Mouse (Mus musculus): ENCODE measurements around the gene Dcst2. TPM values are rescaled to one million over a fixed set of nuclear protein-coding genes. Genes with fewer than 3 reads are reported as not detected.

Dcst2 gene
- polyA plus RNA-seq (2015; fragmentation: Nextera tagmentation; extraction: Ambion mirVana), result 0.19 and 0.24 TPM in 2 replicates

GRCm38 (mm10) chr3:89361675-89362074, at the start of gene Dcst2:
Gene Dcst2 (plus strand): TSS chr3:89361975.
- H3K27ac ChIP-seq, result no peak within 1 kb of the TSS
- H3K36me3 ChIP-seq, result no peaks in the 10 kb centered on the region
- H3K4me3 ChIP-seq (replicated peaks), result no peak within 1 kb of the TSS
- H3K9me3 ChIP-seq, result no peaks in the 10 kb centered on the region
- H3K9ac ChIP-seq (replicated peaks), result no peak within 1 kb of the TSS
- ATAC-seq, result no peak
- no peak within 1 kb of the TSS for H3K4me2 ChIP-seq (replicated peaks)
- 0 out of 2 replicates have a peak, but pooled peaks cover 4% of the 10 kb centered on the region for H3K4me1 ChIP-seq (replicated peaks)
- WGBS, result 86% methylated on average over 7 of the region's 7 CpGs
- H3K27me3 ChIP-seq, result peaks cover 4% of the 10 kb centered on the region; the same call in 1 of the 2 replicates

DNA sequence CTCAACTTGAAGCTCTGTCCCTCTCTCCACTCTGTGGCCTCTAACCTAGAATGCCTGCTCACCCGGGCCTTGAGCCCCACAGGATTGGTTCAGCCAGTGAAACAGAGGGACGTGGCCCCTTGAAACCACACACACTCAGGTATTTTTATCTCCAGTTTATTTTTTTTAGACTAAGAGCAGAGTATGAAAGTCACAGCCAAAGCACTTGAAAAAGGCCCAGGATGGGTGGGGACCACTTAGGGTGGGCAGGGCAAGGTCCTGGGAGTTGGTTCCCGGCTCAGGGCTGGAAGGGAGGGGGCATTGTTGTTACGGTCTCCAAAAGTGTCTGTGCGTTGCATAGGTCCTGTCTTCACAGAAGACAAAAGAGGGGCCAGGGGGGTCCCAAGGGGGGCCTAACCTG, 47.4 kb upstream of the Dcst2 start:
- H3K4me2 ChIP-seq (replicated peaks), result no peak overlapping the region
- H3K36me3 ChIP-seq, result peaks cover 16% of the 10 kb centered on the region
- H3K27me3 ChIP-seq, result peaks cover 32% of the 10 kb centered on the region
- 65% methylated on average over 5 of the region's 5 CpGs for WGBS
- peaks cover 46% of the 10 kb centered on the region for H3K4me1 ChIP-seq (replicated peaks)
- no peak overlapping the region for H3K4me3 ChIP-seq (replicated peaks)
- H3K9me3 ChIP-seq, result 0 out of 2 replicates have a peak, but pooled peaks cover 3% of the 10 kb centered on the region
- no peak overlapping the region for H3K27ac ChIP-seq
- no peak overlapping the region for H3K9ac ChIP-seq (replicated peaks)
- no peak for ATAC-seq

DNA sequence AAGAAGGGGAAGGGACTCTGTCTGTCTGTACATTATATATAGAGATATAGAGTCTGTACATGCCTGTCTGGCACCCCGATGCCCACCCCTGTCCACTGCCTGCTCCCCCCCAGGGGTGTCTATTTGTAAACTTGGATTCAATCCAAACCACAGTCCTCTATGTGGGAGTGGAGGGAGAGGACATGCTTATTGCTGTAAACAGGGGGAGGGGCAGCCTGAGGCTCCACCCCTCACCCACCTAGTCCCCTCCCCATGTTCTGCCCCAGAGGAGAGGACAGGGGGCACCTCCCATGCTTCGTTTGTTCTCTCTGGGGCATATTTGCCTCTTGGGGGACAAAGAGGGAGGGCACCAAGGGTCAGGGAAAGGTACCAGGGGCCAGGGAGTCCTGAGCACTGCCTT, 47.0 kb upstream of the Dcst2 start:
- WGBS, result 50% methylated on average over 2 of the region's 2 CpGs
- H3K4me3 ChIP-seq (replicated peaks), result no peak overlapping the region

GRCm38 (mm10) chr3:89315195-89315929, 46.4 kb upstream of the Dcst2 start:
- Histone ChIP-seq H3K27ac (no peak overlapping the region), H3K4me1 (replicated peaks) (peaks cover 56% of the 10 kb centered on the region), H3K4me3 (replicated peaks) (peak overlapping the region; percentile 28), H3K27me3 (peaks cover 42% of the 10 kb centered on the region), H3K9ac (replicated peaks) (peak overlapping the region; percentile 53), H3K36me3 (peaks cover 16% of the 10 kb centered on the region), H3K4me2 (replicated peaks) (peak overlapping the region; percentile 60), H3K9me3 (0 out of 2 replicates have a peak, but pooled peaks cover 3% of the 10 kb centered on the region)
- WGBS, result 6% methylated on average over 26 of the region's 26 CpGs
- peak; percentile 34; the same call in 1 of the 2 replicates for ATAC-seq

More for the DNA sequence above, 47.0 kb upstream of the Dcst2 start:
- no peak for ATAC-seq
- Histone ChIP-seq H3K27me3 (peaks cover 36% of the 10 kb centered on the region), H3K9ac (replicated peaks) (no peak overlapping the region), H3K4me1 (replicated peaks) (peaks cover 51% of the 10 kb centered on the region), H3K36me3 (peaks cover 16% of the 10 kb centered on the region), H3K27ac (no peak overlapping the region), H3K4me2 (replicated peaks) (peak overlapping the region; percentile 60; the same call in 1 of the 2 replicates), H3K9me3 (0 out of 2 replicates have a peak, but pooled peaks cover 3% of the 10 kb centered on the region)

- ATAC-seq, result no peak
- Histone ChIP-seq H3K4me3 (replicated peaks) (peak overlapping the region; percentile 28), H3K9ac (replicated peaks) (peak overlapping the region; percentile 54; the same call in 1 of the 2 replicates), H3K27me3 (peaks cover 50% of the 10 kb centered on the region), H3K4me1 (replicated peaks) (peaks cover 65% of the 10 kb centered on the region), H3K36me3 (peaks cover 16% of the 10 kb centered on the region), H3K4me2 (replicated peaks) (peak overlapping the region; percentile 60), H3K27ac (no peak overlapping the region; the same call in 1 of the 2 replicates), H3K9me3 (0 out of 2 replicates have a peak, but pooled peaks cover 3% of the 10 kb centered on the region)
- 8% methylated on average over 40 of the region's 40 CpGs for WGBS
Observed at GRCm38 (mm10) chr3:89315930-89316831, 45.6 kb upstream of the Dcst2 start.

- peak overlapping the region; percentile 44; the same call in 1 of the 2 replicates for H3K27ac ChIP-seq
- peaks cover 56% of the 10 kb centered on the region for H3K27me3 ChIP-seq
- peaks cover 71% of the 10 kb centered on the region for H3K4me1 ChIP-seq (replicated peaks)
- peak overlapping the region; percentile 60 for H3K4me2 ChIP-seq (replicated peaks)
- H3K9ac ChIP-seq (replicated peaks), result 0 out of 2 replicates have a peak overlapping the region, but pooled peaks have one; percentile 19
- peak; percentile 51 for ATAC-seq
- H3K9me3 ChIP-seq, result no peaks in the 10 kb centered on the region
- H3K36me3 ChIP-seq, result peaks cover 16% of the 10 kb centered on the region
- 0% methylated on average over 4 of the region's 4 CpGs for WGBS
- peak overlapping the region; percentile 12 for H3K4me3 ChIP-seq (replicated peaks)
Observed at GRCm38 (mm10) chr3:89316833-89317232, 44.9 kb upstream of the Dcst2 start.

DNA sequence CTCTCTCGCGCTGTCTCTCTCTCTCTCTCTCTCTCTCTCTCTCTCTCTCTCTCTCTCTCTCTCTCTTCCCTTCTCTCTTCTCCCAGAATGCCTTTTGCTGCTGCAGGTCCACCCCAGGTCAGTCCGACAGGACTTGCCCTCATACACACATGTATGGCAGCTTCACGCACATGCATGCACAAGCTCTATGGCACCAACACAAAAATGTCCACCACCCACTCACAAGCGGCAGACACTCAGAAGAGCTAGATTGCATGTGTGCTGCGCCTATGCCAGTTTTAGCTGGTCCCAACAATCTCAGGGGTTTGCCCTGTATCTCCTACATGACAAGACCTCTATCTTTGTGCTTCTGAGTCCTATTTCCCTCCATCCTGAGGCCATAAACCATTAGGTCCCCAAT, 44.5 kb upstream of the Dcst2 start:
- peaks cover 75% of the 10 kb centered on the region for H3K4me1 ChIP-seq (replicated peaks)
- peak overlapping the region; percentile 44; the same call in 1 of the 2 replicates for H3K27ac ChIP-seq
- peak overlapping the region; percentile 60 for H3K4me2 ChIP-seq (replicated peaks)

DNA sequence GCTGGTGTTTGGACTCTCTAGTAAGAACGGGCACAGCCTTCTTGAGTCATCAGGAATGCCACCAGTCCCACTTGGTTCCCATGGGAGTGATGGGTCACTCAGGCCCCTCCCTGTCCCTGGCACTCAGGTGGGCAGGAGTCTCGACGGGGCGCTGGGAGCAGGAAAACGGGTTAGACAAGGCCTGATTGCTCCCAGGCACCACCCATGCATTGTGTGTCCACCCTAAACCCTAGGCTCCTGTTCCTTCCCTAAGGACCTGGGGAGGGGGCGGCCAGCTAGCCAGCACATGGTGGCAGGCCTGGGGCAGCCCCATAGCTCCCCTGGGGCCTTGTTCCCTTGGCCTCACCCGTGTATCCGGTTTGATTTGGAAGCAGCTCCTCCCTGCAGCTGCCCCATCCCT, 43.5 kb upstream of the Dcst2 start:
- 71% methylated on average over 8 of the region's 8 CpGs for WGBS
- H3K36me3 ChIP-seq, result peaks cover 11% of the 10 kb centered on the region
- peaks cover 58% of the 10 kb centered on the region for H3K27me3 ChIP-seq
- no peak overlapping the region for H3K27ac ChIP-seq
- no peak overlapping the region for H3K9ac ChIP-seq (replicated peaks)
- H3K9me3 ChIP-seq, result no peaks in the 10 kb centered on the region
- 0 out of 2 replicates have a peak overlapping the region, but pooled peaks have one; percentile 64 for H3K4me3 ChIP-seq (replicated peaks)
- H3K4me1 ChIP-seq (replicated peaks), result peaks cover 82% of the 10 kb centered on the region
- H3K4me2 ChIP-seq (replicated peaks), result no peak overlapping the region; the same call in 1 of the 2 replicates
- no peak for ATAC-seq

More for the DNA sequence above, 44.5 kb upstream of the Dcst2 start:
- Histone ChIP-seq H3K27me3 (peaks cover 56% of the 10 kb centered on the region), H3K36me3 (peaks cover 16% of the 10 kb centered on the region), H3K4me3 (replicated peaks) (no peak overlapping the region), H3K9ac (replicated peaks) (peak overlapping the region; percentile 19; the same call in 1 of the 2 replicates), H3K9me3 (no peaks in the 10 kb centered on the region)
- WGBS, result 63% methylated on average over 6 of the region's 6 CpGs
- ATAC-seq, result no peak

DNA sequence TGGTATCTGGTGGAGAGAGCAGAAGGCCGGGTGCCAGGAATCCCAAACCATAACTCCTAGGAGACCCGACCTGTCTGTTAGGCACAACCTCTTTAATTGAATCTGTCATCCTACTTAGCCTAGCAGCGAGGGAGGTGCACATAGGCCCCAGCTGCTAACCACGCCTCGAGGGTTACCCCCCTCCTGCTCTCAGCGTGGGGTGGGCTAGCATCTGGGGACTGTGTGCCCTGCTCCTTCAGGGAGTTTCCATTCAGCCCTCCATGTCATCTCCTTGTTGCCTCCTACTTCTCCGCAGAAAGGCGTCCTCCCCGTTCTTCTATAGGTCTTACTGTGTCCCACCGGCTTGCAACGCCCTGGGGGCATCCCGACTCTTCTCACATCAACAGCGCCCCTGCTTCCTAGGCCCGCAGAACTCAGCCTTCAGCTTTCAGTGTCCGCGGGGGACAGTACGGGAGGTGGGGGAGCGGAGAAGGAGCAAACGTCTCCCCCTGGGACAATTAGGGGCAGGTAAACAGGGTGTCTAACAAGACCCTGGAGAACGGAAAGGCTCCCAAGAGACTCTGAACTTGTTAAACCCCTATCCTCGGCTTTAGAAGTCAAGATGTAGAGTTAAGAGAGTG, 42.7 kb upstream of the Dcst2 start:
- Histone ChIP-seq H3K27me3 (peaks cover 65% of the 10 kb centered on the region), H3K9ac (replicated peaks) (peak overlapping the region; percentile 59), H3K27ac (0 out of 2 replicates have a peak overlapping the region, but pooled peaks have one; percentile 11), H3K36me3 (peaks cover 9% of the 10 kb centered on the region), H3K4me1 (replicated peaks) (peaks cover 82% of the 10 kb centered on the region), H3K4me3 (replicated peaks) (peak overlapping the region; percentile 64), H3K4me2 (replicated peaks) (peak overlapping the region; percentile 79), H3K9me3 (no peaks in the 10 kb centered on the region)
- ATAC-seq, result no peak
- 8% methylated on average over 21 of the region's 21 CpGs for WGBS

GRCm38 (mm10) chr3:89319591-89320350, 42.0 kb upstream of the Dcst2 start:
- Histone ChIP-seq H3K27ac (peak overlapping the region; percentile 65), H3K4me3 (replicated peaks) (peak overlapping the region; percentile 64), H3K4me2 (replicated peaks) (peak overlapping the region; percentile 79), H3K27me3 (peaks cover 69% of the 10 kb centered on the region), H3K9me3 (no peaks in the 10 kb centered on the region), H3K9ac (replicated peaks) (peak overlapping the region; percentile 86), H3K36me3 (peaks cover 5% of the 10 kb centered on the region), H3K4me1 (replicated peaks) (peaks cover 81% of the 10 kb centered on the region)
- 2% methylated on average over 58 of the region's 58 CpGs for WGBS
- no peak for ATAC-seq

All from midbrain, embryonic 13.5 days (tissue).